Mouse (Mus musculus) embryonic facial prominence, embryonic 13.5 days (tissue): ENCODE measurements at regions not wholly inside any gene's neighbourhood (a gene's known extent, or its start where the extent isn't known, plus 50 kb on each side); places are given as distances from the start of the nearest gene placed in this dataset.
A peak's percentile ranks its signal among the peaks of the same experiment; 100 is the strongest.

ENCODE experiments used
- ATAC-seq: fragments of 200-750 bp; cut with Nextera tagmentation; 2 replicates; pipeline ENCODE4 v1.8.0; 2017; ENCODE audit warnings: low read depth; ENCODE audit not compliant: insufficient number of reproducible peaks, insufficient read depth, low FRiP score, low TSS enrichment
- H3K27ac ChIP-seq: fragments of 300-500 bp; sonication (generic); 2 replicates; pipeline ENCODE4 v1.5.1; 2015; ENCODE audit warnings: moderate library complexity, mild to moderate bottlenecking, inconsistent platforms
- H3K27me3 ChIP-seq: fragments of 300-500 bp; sonication (generic); 2 replicates; pipeline ENCODE4 v1.6.1; 2015; ENCODE audit warnings: mild to moderate bottlenecking, inconsistent platforms
- H3K36me3 ChIP-seq: fragments of 300-500 bp; sonication (generic); 2 replicates; pipeline ENCODE4 v1.6.1; 2015; ENCODE audit warnings: mild to moderate bottlenecking, inconsistent platforms
- H3K4me1 ChIP-seq: fragments of 300-500 bp; sonication (generic); 2 replicates; pipeline ENCODE4 v1.6.1; 2015; ENCODE audit warnings: inconsistent platforms
- H3K4me2 ChIP-seq: fragments of 300-500 bp; sonication (generic); 2 replicates; pipeline ENCODE4 v1.6.1; 2015; ENCODE audit warnings: moderate library complexity, mild to moderate bottlenecking, inconsistent platforms
- H3K4me3 ChIP-seq: fragments of 300-500 bp; sonication (generic); 2 replicates; pipeline ENCODE4 v1.5.1; 2015; ENCODE audit warnings: mild to moderate bottlenecking, inconsistent platforms
- H3K9ac ChIP-seq: fragments of 300-500 bp; sonication (generic); 2 replicates; pipeline ENCODE4 v1.6.1; 2015; ENCODE audit warnings: mild to moderate bottlenecking, inconsistent platforms
- H3K9me3 ChIP-seq: fragments of 300-500 bp; sonication (generic); 2 replicates; pipeline ENCODE4 v1.6.1; 2016; ENCODE audit warnings: inconsistent platforms
- WGBS: fragments of 180-500 bp; shearing (Covaris S2); methylation state at CpG from one replicate; pipeline ENCODE4 v1.1.7; 2015; ENCODE audit warnings: mixed read lengths; 5-methylcytosine and 5-hydroxymethylcytosine counted together

DNA sequence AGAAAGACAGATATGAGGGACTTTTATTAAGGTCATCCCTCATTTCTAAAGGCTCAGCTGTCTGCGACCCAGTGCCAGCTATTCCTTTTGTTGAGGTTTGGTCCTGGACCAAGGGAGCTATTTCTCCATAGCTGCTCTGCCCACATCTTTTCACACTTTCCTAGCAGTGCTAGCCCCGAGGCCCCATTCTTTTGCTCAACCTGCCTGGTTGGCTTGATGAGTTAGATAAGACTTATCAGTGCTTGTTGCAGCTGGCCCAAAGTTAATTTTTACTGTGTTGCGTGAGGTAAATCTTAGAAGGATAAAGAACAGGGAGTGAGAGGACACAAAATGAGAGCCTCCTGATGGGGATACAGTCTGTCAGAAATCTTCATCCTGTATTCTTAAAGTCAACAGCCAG is 138.5 kb upstream of the Mylip start:
- no peaks in the 10 kb centered on the region for H3K9me3 ChIP-seq
- no peak overlapping the region for H3K4me3 ChIP-seq
- H3K36me3 ChIP-seq: no peaks in the 10 kb centered on the region
- no peak overlapping the region for H3K4me2 ChIP-seq
- no peaks in the 10 kb centered on the region for H3K27me3 ChIP-seq
- ATAC-seq: no peak
- H3K4me1 ChIP-seq: peaks cover 5% of the 10 kb centered on the region; the same call in 1 of the 2 replicates
- no peak overlapping the region for H3K27ac ChIP-seq
- H3K9ac ChIP-seq: no peak overlapping the region
- WGBS: 72% methylated on average over 3 of the region's 3 CpGs

DNA sequence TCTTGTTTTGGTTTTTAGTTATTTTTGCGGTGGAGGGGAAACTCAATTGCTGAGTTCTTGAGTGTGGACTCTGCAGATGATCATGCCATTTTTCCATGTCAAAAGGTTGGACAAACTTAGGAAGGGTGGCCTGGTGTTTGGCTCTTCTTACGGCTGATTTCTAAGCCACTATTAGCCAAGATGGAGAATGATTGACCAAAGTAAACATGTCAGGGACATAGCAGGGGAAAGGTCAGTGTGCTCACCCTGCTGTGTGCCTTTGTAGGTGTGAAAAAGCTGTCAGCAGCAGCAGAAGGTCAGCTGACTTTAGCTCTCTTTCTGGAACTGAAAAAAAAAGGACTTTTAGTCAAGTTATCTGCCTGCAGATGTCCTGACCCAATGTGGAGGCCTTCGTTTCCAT is 137.4 kb upstream of the Mylip start:
- no peaks in the 10 kb centered on the region for H3K9me3 ChIP-seq
- no peak overlapping the region for H3K4me3 ChIP-seq
- no peaks in the 10 kb centered on the region for H3K27me3 ChIP-seq
- no peak for ATAC-seq
- H3K36me3 ChIP-seq: no peaks in the 10 kb centered on the region
- H3K9ac ChIP-seq: no peak overlapping the region
- 64% methylated on average over 3 of the region's 3 CpGs for WGBS
- peaks cover 4% of the 10 kb centered on the region; the same call in 1 of the 2 replicates for H3K4me1 ChIP-seq
- H3K4me2 ChIP-seq: no peak overlapping the region
- no peak overlapping the region for H3K27ac ChIP-seq

DNA sequence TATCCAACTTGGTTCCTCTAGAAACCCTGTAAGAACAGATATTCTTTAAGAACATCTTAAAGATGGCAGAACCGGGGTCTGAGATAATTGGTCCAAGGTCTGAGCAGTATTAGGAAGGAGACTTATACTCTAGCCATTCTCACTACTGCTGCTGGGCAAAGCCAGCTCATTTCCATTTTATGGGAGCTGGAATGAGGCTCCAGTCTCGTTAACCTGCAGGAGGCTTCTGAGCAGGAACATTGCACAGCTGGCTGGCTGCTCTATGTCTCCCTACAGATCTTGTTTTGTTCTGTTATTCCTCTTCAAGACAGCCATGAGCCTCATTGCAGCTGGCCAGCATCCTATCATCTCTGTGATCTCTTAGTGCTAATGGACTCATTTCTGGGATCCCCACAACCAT is 136.3 kb upstream of the Mylip start:
- no peak overlapping the region for H3K9ac ChIP-seq
- ATAC-seq: no peak
- no peak overlapping the region for H3K27ac ChIP-seq
- no peaks in the 10 kb centered on the region for H3K27me3 ChIP-seq
- 67% methylated on average over 2 of the region's 2 CpGs for WGBS
- H3K36me3 ChIP-seq: no peaks in the 10 kb centered on the region
- peaks cover 4% of the 10 kb centered on the region; the same call in 1 of the 2 replicates for H3K4me1 ChIP-seq
- no peak overlapping the region for H3K4me3 ChIP-seq
- no peaks in the 10 kb centered on the region for H3K9me3 ChIP-seq
- H3K4me2 ChIP-seq: no peak overlapping the region

DNA sequence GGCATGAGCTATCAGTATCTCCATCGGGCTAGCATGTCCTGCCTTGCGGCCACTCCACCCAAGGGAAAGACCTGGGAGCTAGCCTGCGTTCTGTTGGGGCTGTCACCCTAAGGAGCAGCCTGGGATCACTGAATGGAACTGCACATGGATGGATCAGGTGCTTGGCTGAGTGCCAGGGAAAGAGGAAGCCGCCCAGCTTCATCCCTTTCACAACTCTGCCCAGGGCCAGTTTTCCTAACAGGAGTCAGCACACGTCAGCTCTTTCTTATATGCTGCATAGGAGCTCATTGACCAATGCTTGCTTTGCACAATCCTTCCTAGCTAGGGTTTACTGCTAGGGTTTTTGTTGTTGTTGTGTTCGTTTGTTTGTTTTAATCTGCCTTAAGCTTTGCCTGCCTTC is 134.3 kb upstream of the Mylip start:
- H3K36me3 ChIP-seq: no peaks in the 10 kb centered on the region
- no peak for ATAC-seq
- peaks cover 4% of the 10 kb centered on the region; the same call in 1 of the 2 replicates for H3K4me1 ChIP-seq
- H3K9ac ChIP-seq: no peak overlapping the region
- no peak overlapping the region for H3K27ac ChIP-seq
- H3K4me3 ChIP-seq: no peak overlapping the region
- no peaks in the 10 kb centered on the region for H3K27me3 ChIP-seq
- WGBS: 74% methylated on average over 6 of the region's 6 CpGs
- no peak overlapping the region for H3K4me2 ChIP-seq
- no peaks in the 10 kb centered on the region for H3K9me3 ChIP-seq

DNA sequence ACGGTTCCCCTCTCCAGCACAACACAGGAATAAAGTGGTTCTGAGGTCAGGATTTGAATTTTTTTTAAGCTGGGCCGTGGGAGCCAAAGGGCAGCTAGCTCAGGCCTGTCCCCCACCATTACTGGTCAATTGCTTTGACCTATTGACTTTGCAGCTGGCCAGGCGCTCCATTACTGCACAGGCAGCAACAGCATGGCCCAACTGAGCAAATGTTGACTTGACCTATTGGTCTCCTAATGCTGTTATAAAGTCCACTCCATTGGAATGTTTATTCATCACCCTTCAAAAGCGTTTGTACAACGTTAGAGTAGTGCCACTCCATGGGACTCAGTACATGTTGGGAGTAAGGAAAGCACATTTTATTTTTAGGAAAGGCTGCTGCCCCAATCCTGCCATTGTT is 127.5 kb upstream of the Mylip start:
- Histone ChIP-seq H3K9ac (no peak overlapping the region), H3K27ac (no peak overlapping the region), H3K36me3 (no peaks in the 10 kb centered on the region), H3K4me1 (0 out of 2 replicates have a peak, but pooled peaks cover 2% of the 10 kb centered on the region), H3K9me3 (no peaks in the 10 kb centered on the region), H3K4me2 (no peak overlapping the region), H3K27me3 (no peaks in the 10 kb centered on the region), H3K4me3 (no peak overlapping the region)
- no peak for ATAC-seq
- 24% methylated on average over 5 of the region's 5 CpGs for WGBS

DNA sequence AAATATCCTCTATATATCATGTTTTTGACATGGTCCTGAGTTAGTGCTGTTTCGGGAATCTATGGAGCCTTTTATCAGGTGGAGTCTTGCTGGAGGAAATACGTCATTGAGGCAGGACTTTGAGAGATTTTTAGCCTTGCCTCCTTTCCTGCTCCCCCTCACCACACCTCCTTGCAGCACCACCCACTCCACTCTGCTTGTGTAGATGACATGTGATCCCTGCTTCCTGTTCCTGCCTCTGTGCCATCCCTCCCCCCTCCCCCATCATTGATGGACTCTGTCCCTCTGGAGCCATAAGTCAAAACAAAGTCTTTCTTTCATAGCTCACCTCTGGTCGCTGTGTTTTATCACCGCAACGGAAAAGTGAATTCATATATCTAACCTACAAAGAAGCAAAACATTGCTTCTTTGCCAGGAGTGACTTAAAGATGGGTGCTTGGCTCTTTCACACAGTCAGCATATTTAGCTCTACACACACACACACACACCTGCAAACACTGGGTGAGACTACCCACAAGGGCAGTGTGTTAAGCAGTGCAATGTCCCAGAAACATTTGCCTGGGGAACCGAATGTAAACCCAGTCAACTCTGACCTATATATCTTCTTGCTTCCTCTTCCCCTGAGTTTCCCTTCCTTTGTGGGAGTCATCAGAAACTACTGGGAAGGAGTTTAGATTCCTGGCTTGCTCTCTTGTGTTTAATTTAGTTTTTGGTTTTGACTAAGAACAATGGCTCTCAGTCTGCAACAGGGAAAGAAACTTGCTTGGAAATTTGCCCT is 123.1 kb upstream of the Mylip start:
- WGBS: 80% methylated on average over 6 of the region's 6 CpGs
- Histone ChIP-seq H3K27me3 (no peaks in the 10 kb centered on the region), H3K36me3 (no peaks in the 10 kb centered on the region), H3K4me1 (0 out of 2 replicates have a peak, but pooled peaks cover 2% of the 10 kb centered on the region), H3K4me3 (no peak overlapping the region), H3K9me3 (no peaks in the 10 kb centered on the region), H3K4me2 (no peak overlapping the region), H3K27ac (no peak overlapping the region), H3K9ac (no peak overlapping the region)
- no peak for ATAC-seq

DNA sequence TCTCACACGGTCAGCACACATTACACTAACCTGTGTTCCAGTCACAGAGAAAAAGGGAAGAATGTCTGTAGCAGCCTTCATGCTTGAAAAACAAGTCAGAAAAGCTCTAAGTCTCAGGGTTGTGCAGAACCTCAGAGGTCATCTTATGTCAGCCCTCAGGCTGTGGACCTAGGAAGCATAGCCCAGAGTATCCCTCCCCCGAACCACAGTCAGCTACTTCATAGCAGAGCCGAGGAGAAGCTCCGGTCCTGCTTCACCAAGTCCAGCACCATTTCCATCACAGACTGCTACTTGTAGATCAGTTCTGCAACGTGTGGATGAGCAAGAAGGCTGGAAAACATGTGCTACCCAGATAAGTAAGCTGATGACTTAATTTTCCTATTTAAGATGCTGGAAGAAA is 122.1 kb upstream of the Mylip start:
- Histone ChIP-seq H3K4me2 (no peak overlapping the region), H3K27ac (no peak overlapping the region), H3K36me3 (no peaks in the 10 kb centered on the region), H3K4me3 (no peak overlapping the region), H3K27me3 (no peaks in the 10 kb centered on the region), H3K4me1 (0 out of 2 replicates have a peak, but pooled peaks cover 2% of the 10 kb centered on the region), H3K9ac (no peak overlapping the region), H3K9me3 (no peaks in the 10 kb centered on the region)
- 44% methylated on average over 5 of the region's 5 CpGs for WGBS
- ATAC-seq: no peak

DNA sequence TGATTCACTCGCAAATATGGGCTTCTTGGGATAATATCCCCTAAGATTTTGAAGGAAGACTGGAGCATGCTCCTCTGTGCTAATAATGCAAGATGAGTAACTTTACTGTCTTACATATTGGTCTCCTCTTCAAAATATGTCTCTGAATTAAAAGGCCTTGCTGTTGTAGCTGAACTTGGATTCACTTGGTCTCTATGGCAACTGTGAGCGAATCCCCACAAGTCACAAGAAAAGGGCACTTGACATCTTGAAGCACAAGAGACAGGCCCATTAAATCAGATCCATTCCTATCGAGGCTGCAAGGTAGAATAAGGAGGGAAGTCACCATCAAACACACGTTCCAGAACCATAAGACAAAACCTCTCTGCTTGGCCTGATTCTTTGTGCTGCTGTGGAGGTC is 121.6 kb upstream of the Mylip start:
- no peaks in the 10 kb centered on the region for H3K36me3 ChIP-seq
- no peaks in the 10 kb centered on the region for H3K9me3 ChIP-seq
- H3K4me3 ChIP-seq: no peak overlapping the region
- ATAC-seq: no peak
- 0 out of 2 replicates have a peak, but pooled peaks cover 2% of the 10 kb centered on the region for H3K4me1 ChIP-seq
- WGBS: 75% methylated on average over 4 of the region's 4 CpGs
- no peak overlapping the region for H3K9ac ChIP-seq
- no peak overlapping the region for H3K27ac ChIP-seq
- no peaks in the 10 kb centered on the region for H3K27me3 ChIP-seq
- H3K4me2 ChIP-seq: no peak overlapping the region

DNA sequence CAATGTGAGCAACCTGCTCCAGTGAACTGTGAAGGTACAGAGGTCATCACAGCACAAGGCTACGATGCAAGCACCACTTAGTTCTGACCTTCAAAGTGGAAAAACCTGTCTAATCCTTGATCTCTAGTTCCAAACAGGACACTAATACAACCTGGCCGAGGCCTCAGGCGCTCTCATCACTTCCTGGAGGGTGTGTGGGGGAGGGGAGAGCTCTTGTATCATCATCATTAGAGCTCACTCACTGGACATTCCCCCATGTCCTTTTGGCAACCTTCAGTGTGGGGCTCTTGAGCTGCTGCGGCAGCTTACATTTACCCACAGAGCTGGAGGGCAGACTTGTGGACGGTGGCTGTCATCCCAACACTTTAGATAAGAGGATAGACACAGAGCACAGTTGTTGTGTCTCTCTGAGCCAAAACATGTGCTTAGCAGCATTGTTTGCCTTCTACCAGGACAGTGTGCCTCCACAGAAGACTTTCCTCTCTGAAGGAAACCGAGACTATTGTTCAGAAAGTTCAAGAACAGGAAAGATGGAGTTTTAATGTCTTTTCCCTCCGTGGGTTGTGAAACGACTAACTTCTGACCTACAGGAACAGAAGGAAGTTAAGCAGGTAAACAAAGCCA is 115.2 kb upstream of the Mylip start:
- 61% methylated on average over 8 of the region's 8 CpGs for WGBS

DNA sequence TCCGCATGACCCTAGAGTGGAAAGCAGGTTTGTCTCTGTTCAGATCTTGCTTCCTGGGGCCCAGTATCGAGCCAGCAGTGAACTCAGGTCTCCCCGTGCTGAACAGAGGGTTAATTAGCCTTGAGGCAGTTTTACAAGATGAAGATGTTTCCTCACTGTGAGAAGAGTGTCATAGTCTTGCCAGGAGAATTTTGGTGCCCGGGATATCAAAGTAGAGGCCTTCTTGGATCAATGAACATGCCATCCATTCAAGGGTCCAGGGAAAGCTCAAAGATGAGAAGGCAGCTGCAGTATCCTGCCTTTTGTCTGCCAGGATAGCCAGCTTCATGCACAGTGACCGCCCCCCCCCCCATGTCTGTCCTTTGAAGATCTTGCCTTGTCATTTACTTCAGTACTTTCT is 114.2 kb upstream of the Mylip start:
- ATAC-seq: no peak
- Histone ChIP-seq H3K36me3 (no peaks in the 10 kb centered on the region), H3K4me3 (no peak overlapping the region), H3K9me3 (no peaks in the 10 kb centered on the region), H3K27ac (no peak overlapping the region), H3K27me3 (no peaks in the 10 kb centered on the region), H3K4me2 (no peak overlapping the region), H3K9ac (no peak overlapping the region), H3K4me1 (0 out of 2 replicates have a peak, but pooled peaks cover 8% of the 10 kb centered on the region)
- 56% methylated on average over 5 of the region's 5 CpGs for WGBS

More for the DNA sequence above, 115.2 kb upstream of the Mylip start:
- H3K27me3 ChIP-seq: no peaks in the 10 kb centered on the region
- 0 out of 2 replicates have a peak, but pooled peaks cover 8% of the 10 kb centered on the region for H3K4me1 ChIP-seq
- no peak overlapping the region for H3K27ac ChIP-seq
- no peak for ATAC-seq
- H3K9me3 ChIP-seq: no peaks in the 10 kb centered on the region
- no peak overlapping the region for H3K9ac ChIP-seq
- H3K36me3 ChIP-seq: no peaks in the 10 kb centered on the region
- H3K4me3 ChIP-seq: no peak overlapping the region
- H3K4me2 ChIP-seq: no peak overlapping the region

DNA sequence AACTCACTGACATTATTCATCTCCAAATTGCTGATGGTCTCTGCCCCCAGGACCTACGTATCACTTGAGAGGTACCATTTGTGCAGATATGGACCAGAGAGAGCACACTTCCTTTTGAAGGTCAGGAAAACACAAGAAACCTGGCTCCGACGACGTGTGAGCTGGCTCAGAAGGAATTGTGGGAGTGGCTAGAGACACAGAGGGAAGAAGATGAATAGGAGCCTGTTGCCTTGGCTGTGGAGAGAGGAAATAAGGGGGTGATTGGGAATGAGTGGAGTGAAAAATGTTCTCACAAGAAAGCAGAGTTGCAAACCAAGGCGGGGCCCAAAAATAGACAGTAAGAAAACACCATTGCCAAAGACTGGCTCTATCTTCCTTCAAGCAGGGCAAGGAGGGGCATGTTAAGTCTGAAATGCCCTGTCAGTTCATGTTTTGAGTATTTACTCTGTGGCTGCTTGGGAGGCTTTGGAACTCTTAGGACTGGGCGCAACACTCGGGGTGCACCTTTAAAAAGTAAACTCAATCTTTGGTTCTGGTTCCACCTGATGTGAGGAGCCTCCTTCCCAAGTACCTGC is 111.6 kb upstream of the Mylip start:
- H3K27me3 ChIP-seq: no peaks in the 10 kb centered on the region
- WGBS: 58% methylated on average over 7 of the region's 7 CpGs
- no peak overlapping the region for H3K9ac ChIP-seq
- H3K9me3 ChIP-seq: no peaks in the 10 kb centered on the region
- no peak overlapping the region for H3K4me3 ChIP-seq
- H3K4me1 ChIP-seq: 0 out of 2 replicates have a peak, but pooled peaks cover 8% of the 10 kb centered on the region
- ATAC-seq: no peak
- peak overlapping the region; percentile 55; the same call in 1 of the 2 replicates for H3K27ac ChIP-seq
- no peaks in the 10 kb centered on the region for H3K36me3 ChIP-seq
- no peak overlapping the region for H3K4me2 ChIP-seq

DNA sequence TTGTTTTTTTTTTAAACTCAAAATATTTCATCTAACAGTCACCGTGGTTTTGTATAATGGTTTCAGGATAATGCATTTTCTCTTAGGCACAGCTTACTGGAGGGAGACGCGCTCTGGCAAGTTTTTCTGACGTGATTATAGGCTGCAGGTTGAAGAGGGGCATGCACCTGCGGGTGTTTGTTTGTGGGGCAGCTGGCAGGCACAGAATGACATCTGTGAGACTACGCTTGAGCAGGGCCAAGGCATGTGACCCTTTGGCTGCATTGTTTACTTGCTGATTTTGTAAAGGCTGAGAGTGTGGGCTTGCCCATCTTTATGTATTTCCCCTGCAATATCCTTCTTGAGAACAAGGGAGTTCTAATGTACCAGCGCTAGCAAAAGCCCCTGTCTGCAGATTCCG is 108.4 kb upstream of the Mylip start:
- no peaks in the 10 kb centered on the region for H3K36me3 ChIP-seq
- H3K27ac ChIP-seq: no peak overlapping the region
- H3K27me3 ChIP-seq: no peaks in the 10 kb centered on the region
- WGBS: 64% methylated on average over 8 of the region's 8 CpGs
- H3K4me3 ChIP-seq: no peak overlapping the region
- ATAC-seq: no peak
- H3K4me1 ChIP-seq: 0 out of 2 replicates have a peak, but pooled peaks cover 6% of the 10 kb centered on the region
- H3K9ac ChIP-seq: no peak overlapping the region
- no peaks in the 10 kb centered on the region for H3K9me3 ChIP-seq
- no peak overlapping the region for H3K4me2 ChIP-seq
